ENCODE assay signal across 8 mouse cellular contexts in the genomic region with DNA sequence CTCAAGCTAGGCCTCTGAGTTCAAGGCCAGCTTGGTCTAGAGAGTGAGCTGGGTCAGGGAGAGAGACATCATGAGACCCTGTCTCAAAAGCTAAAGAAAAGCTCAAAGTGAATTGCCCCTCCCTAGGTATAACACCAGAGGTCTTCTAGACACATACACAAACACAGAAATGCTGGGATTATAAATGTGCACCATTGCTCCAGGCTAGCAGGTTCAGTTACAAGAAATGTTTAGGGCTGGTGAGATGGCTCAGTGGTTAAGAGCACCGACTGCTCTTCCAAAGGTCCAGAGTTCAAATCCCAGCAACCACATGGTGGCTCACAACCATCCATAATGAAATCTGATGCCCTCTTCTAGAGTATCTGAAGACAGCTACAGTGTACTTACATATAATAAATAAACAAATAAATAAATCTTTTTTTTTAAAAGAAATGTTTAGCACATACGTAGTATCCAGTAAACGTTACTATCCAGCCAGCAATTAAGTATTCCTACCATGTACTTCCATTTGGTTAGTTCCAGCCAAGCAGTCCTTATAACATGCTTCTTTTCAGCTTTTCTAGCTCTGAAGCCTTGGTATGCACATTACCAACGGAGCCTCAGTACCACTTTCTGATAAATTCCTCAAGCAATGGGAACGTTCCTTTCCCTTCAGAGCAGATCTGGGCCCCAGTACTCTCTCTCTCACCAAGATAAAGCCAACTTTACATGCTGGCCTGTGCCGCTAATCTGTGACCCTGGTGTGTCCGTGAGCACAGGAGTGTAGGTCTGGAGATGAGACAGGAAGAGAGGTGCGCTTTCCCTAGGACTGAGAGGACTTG. TPM values are rescaled to one million over a fixed set of nuclear protein-coding genes. Genes with fewer than 3 reads are reported as not detected.
A peak's percentile ranks its signal among the peaks of the same experiment; 100 is the strongest.
DNase-seq lines count a peak whose midpoint lies in the region; ATAC-seq and TF ChIP-seq lines count a peak whose summit lies in the region.

No protein-coding gene starts in this region.

- peak overlapping the region; percentile 86 for H3K27ac ChIP-seq in heart, embryonic 10.5 days
- H3K27ac ChIP-seq in ES-Bruce4 (ENCODE audit: insufficient read depth, low read length), result no peak overlapping the region
- no peak overlapping the region for H3K27ac ChIP-seq in hindbrain, embryonic 12.5 days
- H3K27ac ChIP-seq in liver, embryonic 14.5 days, result peak overlapping the region; percentile 95

- H3K9ac ChIP-seq in ES-Bruce4 (ENCODE audit: low read depth, poor library complexity, severe bottlenecking), result 0 out of 2 replicates have a peak overlapping the region, but pooled peaks have one; percentile 14
- no peak overlapping the region for H3K9ac ChIP-seq in hindbrain, embryonic 12.5 days
- H3K9ac ChIP-seq in liver, embryonic 14.5 days (replicated peaks), result peak overlapping the region; percentile 72

- DNase-seq in heart, embryonic 10.5 days (ENCODE audit: low spot score), result no peak
- no peak for DNase-seq in heart, adult 18-20 months
- DNase-seq in liver, embryonic 14.5 days (ENCODE audit: low read depth in 3 of 3, low spot score in 3 of 3), result no peak
- DNase-seq in natural killer cell, adult 2 months (ENCODE audit: low spot score in 2 of 2), result no peak
- no peak for DNase-seq in spleen, adult 18-20 months
- DNase-seq in spleen, postnatal 4 days (ENCODE audit: low spot score in 2 of 2), result no peak

- no peak for TF ChIP-seq EP300 in ES-Bruce4 (IDR thresholded peaks at IDR 0.05; ENCODE audit: insufficient read depth, low read depth, low read length)
- TF ChIP-seq EP300 in liver, embryonic 14.5 days (IDR thresholded peaks at IDR 0.05; ENCODE audit: low read depth), result 0 out of 2 replicates have a peak, but pooled peaks have one; percentile 12

- H3K36me3 ChIP-seq in heart, embryonic 10.5 days, result no peaks in the 10 kb centered on the region
- no peaks in the 10 kb centered on the region for H3K36me3 ChIP-seq in ES-Bruce4 (ENCODE audit: control insufficient read depth, insufficient read depth, low read length, poor library complexity, severe bottlenecking)
- no peaks in the 10 kb centered on the region for H3K36me3 ChIP-seq in hindbrain, embryonic 12.5 days
- no peaks in the 10 kb centered on the region for H3K36me3 ChIP-seq in liver, embryonic 14.5 days (replicated peaks; ENCODE audit: control insufficient read depth, insufficient read depth, low read depth)

- no peak for TF ChIP-seq POLR2A in ES-Bruce4 (IDR thresholded peaks at IDR 0.05; ENCODE audit: insufficient read depth, low read length)

- peak overlapping the region; percentile 97; the same call in 1 of the 2 replicates for H3K4me2 ChIP-seq in hindbrain, embryonic 12.5 days (replicated peaks)
- H3K4me2 ChIP-seq in liver, embryonic 14.5 days (ENCODE audit: low read depth), result peak overlapping the region; percentile 99

- H3K4me3 ChIP-seq in heart, embryonic 10.5 days, result peak overlapping the region; percentile 69
- peak overlapping the region; percentile 61; the same call in 1 of the 2 replicates for H3K4me3 ChIP-seq in ES-Bruce4 (ENCODE audit: low read depth, low read length)
- no peak overlapping the region for H3K4me3 ChIP-seq in hindbrain, embryonic 12.5 days
- H3K4me3 ChIP-seq in liver, embryonic 14.5 days (ENCODE audit: insufficient read depth in 1 of 2, low read depth in 2 of 2, low read length in 2 of 2), result peak overlapping the region; percentile 79 to 87

- H3K9me3 ChIP-seq in heart, embryonic 10.5 days, result no peaks in the 10 kb centered on the region
- H3K9me3 ChIP-seq in ES-Bruce4 (replicated peaks; ENCODE audit: control insufficient read depth, insufficient read depth, low read length, poor library complexity, severe bottlenecking), result no peaks in the 10 kb centered on the region
- H3K9me3 ChIP-seq in hindbrain, embryonic 12.5 days (replicated peaks), result no peaks in the 10 kb centered on the region
- H3K9me3 ChIP-seq in liver, embryonic 14.5 days (ENCODE audit: control insufficient read depth, low read length), result no peaks in the 10 kb centered on the region

- no peak for TF ChIP-seq CTCF in ES-Bruce4 (IDR thresholded peaks at IDR 0.05; ENCODE audit: low read depth, low read length)
- TF ChIP-seq CTCF in liver, embryonic 14.5 days (IDR thresholded peaks at IDR 0.05; ENCODE audit: low read depth), result no peak

- H3K27me3 ChIP-seq in heart, embryonic 10.5 days (ENCODE audit: insufficient read depth, poor library complexity, severe bottlenecking), result peaks cover 38% of the 10 kb centered on the region
- no peaks in the 10 kb centered on the region for H3K27me3 ChIP-seq in ES-Bruce4 (ENCODE audit: control insufficient read depth, insufficient read depth, low read length, poor library complexity, severe bottlenecking)
- peaks cover 37% of the 10 kb centered on the region for H3K27me3 ChIP-seq in hindbrain, embryonic 12.5 days
- no peaks in the 10 kb centered on the region for H3K27me3 ChIP-seq in liver, embryonic 14.5 days (ENCODE audit: control insufficient read depth, insufficient read depth, low read length)

- peaks cover 39% of the 10 kb centered on the region for H3K4me1 ChIP-seq in heart, embryonic 10.5 days
- peaks cover 7% of the 10 kb centered on the region for H3K4me1 ChIP-seq in ES-Bruce4 (ENCODE audit: control insufficient read depth, insufficient read depth, low read length)
- H3K4me1 ChIP-seq in hindbrain, embryonic 12.5 days, result peaks cover 12% of the 10 kb centered on the region
- H3K4me1 ChIP-seq in liver, embryonic 14.5 days (replicated peaks; ENCODE audit: control insufficient read depth in 2 of 2, insufficient read depth in 2 of 2, low read length in 1 of 2), result peaks cover 68 to 85% of the 10 kb centered on the region in 2 experiments

- no peak for ATAC-seq in hindbrain, embryonic 12.5 days (ENCODE audit: low FRiP score)
- peak; percentile 52 for ATAC-seq in liver, embryonic 14.5 days (ENCODE audit: insufficient read depth)

- 53% methylated on average over 8 of the region's 8 CpGs for WGBS in heart, embryonic 10.5 days
- WGBS in hindbrain, embryonic 12.5 days, result 56% methylated on average over 8 of the region's 8 CpGs
- WGBS in liver, embryonic 14.5 days (ENCODE audit: insufficient replicate concordance), result 34% methylated on average over 8 of the region's 8 CpGs

RNA-seq across cellular contexts. Expression of a gene that starts 54.0 kb away (rescaled TPM):
- polyA plus RNA-seq in heart, embryonic 10.5 days (2016; fragmentation: Nextera tagmentation; extraction: Ambion mirVana), result 5.7 and 13.7 TPM in 2 replicates
- total RNA-seq in heart, adult 18-20 months (2021), result 10 to 100 TPM; 20.5 to 24.5 TPM
- 75.6 and 83.8 TPM in 2 replicates for polyA plus RNA-seq in ES-Bruce4 (2011; ENCODE audit: insufficient read depth, insufficient read length, low read depth, missing spikeins)
- polyA plus RNA-seq in hindbrain, embryonic 12.5 days (2016; fragmentation: Nextera tagmentation; extraction: Ambion mirVana), result 23.6 TPM in 2 replicates
- 0.55 and 0.66 TPM in 2 replicates for polyA plus RNA-seq in liver, embryonic 14.5 days (2012; rRNA removed)
- polyA plus RNA-seq in liver, embryonic 14.5 days (2014; fragmentation: Nextera tagmentation; extraction: Ambion mirVana), result 0.22 and 0.30 TPM in 2 replicates

Comparison
In these comparisons a context has a peak if more than half of its experiments do, and no peak if none do; other contexts are left out.
1. H3K27ac ChIP-seq: peak in heart, embryonic 10.5 days (single experiment) and liver, embryonic 14.5 days (single experiment); none in ES-Bruce4 (single experiment) and hindbrain, embryonic 12.5 days (single experiment).